Mouse (Mus musculus) kidney, adult 2 months (tissue): ENCODE data around the gene Cd34. TPM values are rescaled to one million over a fixed set of nuclear protein-coding genes. Genes with fewer than 3 reads are reported as not detected.

Experiments
- DNase-seq: peaks from one replicate; pipeline ENCODE4 v3.0.0; 2021
- H3K27ac ChIP-seq: fragments of 200-500 bp; 2 replicates; pipeline ENCODE4 v1.5.1; 2012; ENCODE audit warnings: low read depth, low read length, control low read depth, inconsistent platforms; ENCODE audit not compliant: insufficient read depth
- H3K27me3 ChIP-seq: fragments of 200-500 bp; replicated peaks from 2 replicates; pipeline ENCODE4 v1.6.1; 2012; ENCODE audit warnings: mild to moderate bottlenecking, moderate library complexity, low read length, inconsistent platforms; ENCODE audit not compliant: control insufficient read depth, insufficient read depth
- H3K36me3 ChIP-seq: fragments of 200-500 bp; 2 replicates; pipeline ENCODE4 v1.6.1; 2012; ENCODE audit warnings: mild to moderate bottlenecking, moderate library complexity, low read length, inconsistent platforms; ENCODE audit not compliant: control insufficient read depth, insufficient read depth
- H3K4me1 ChIP-seq: fragments of 200-500 bp; 2 replicates; pipeline ENCODE4 v1.6.1; 2011; ENCODE audit warnings: low read length; ENCODE audit not compliant: control insufficient read depth, insufficient read depth
- H3K4me3 ChIP-seq: fragments of 200-500 bp; 2 replicates; pipeline ENCODE4 v1.5.1; 2011; ENCODE audit warnings: mild to moderate bottlenecking, low read depth, low read length, control low read depth; ENCODE audit not compliant: insufficient read depth
- CTCF ChIP-seq: fragments of 200-500 bp; conservative IDR thresholded peaks from 2 replicates; pipeline ENCODE4 v1.5.1; 2011; ENCODE audit warnings: low read depth, mild to moderate bottlenecking, control low read depth, low read length, moderate library complexity, mixed read lengths; ENCODE audit not compliant: insufficient read depth, insufficient read length
- POLR2A ChIP-seq: fragments of 200-500 bp; IDR thresholded peaks from one replicate; pipeline ENCODE4 v1.6.1; 2011; ENCODE audit warnings: low read depth, low read length, control low read depth
- WGBS: fragments of 180-500 bp; shearing (Covaris S2); methylation state at CpG from one replicate; pipeline ENCODE4 v1.1.7; 2018; 5-methylcytosine and 5-hydroxymethylcytosine counted together
- polyA plus RNA-seq: library from polyadenylated mRNA; depleted of rRNA; stranded (reverse); fragments of >200 nt; gene quantifications from 2 replicates; pipeline ENCODE4 v1.2.3, GENCODE M21; 2012

The Cd34 gene
- polyA plus RNA-seq, 1 experiment: 37.5 TPM

DNA sequence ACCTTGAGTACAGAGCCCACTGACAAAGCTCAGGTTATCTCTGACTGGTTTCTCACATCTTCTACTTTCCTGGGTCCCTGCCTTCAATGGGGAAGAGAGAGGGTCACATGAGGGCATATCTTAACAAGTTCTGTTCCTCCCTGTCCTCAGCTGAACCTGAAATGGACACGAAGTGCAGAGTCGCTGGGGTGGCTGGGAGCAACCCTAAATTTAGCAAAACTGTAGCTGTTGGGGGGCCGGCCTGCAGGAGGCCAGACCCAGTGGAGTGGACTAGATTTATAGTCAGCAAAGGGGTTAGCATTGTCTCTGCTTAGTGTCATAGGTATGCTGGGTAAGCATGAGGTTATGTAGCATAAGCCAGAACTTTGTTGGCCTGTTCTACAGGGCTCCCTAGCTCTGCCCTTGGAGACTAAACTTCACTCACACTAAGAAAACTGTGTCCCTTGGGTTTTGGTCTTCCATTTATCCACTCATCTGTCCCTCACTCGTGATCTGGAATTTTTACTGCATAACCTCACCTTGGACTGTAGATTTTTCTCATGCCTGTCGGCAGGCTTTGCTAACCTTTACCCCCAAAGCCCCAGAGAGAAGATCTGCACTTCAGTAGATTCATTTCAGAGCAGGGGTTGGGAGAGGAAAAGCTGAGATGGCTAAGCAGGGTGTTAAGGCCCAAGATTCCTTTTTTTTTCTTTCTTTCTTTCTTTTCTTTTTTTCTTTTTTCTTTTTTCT is 54.1 kb downstream of the Cd34 start:
- WGBS: 21% methylated on average over 5 of the region's 5 CpGs
- H3K27ac ChIP-seq: peak overlapping the region; percentile 89
- no peaks in the 10 kb centered on the region for H3K36me3 ChIP-seq
- DNase-seq: peak; percentile 74
- no peak for TF ChIP-seq POLR2A
- no peak for TF ChIP-seq CTCF
- H3K27me3 ChIP-seq: no peaks in the 10 kb centered on the region
- peaks cover 46% of the 10 kb centered on the region for H3K4me1 ChIP-seq
- no peak overlapping the region for H3K4me3 ChIP-seq

DNA sequence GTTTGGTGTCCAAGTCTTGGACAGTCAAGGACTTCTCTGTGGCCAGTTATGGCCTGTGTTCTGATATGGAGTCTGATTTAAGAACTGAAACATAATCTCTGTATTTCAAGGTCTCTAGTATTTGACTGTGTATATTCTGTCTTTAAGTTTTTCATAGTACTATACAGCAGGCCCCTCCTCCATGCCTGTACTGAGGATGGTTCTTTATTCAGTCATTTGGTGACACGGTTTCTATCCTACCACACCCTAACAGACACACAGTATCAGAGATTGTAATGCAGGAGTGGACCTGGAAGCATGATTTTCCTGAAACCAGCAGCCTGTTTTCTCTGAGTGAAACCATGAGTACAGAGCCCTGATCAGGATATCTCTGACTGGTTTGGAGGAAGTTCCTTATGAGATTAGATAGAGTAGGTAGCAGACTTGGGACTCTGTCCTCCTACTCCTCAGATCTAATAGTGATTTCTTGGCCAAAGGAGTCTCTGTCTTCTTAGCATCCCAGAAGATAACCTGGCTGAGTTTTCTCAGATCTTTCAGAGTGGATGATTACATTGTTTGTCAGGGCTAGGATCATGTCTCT is 54.9 kb downstream of the Cd34 start:
- DNase-seq: no peak
- WGBS: 57% methylated on average over 1 of the region's 1 CpGs
- TF ChIP-seq CTCF (no peak), POLR2A (no peak)
- H3K27me3 ChIP-seq: no peaks in the 10 kb centered on the region
- H3K4me3 ChIP-seq: no peak overlapping the region
- peaks cover 48% of the 10 kb centered on the region for H3K4me1 ChIP-seq
- peak overlapping the region; percentile 71 for H3K27ac ChIP-seq
- H3K36me3 ChIP-seq: no peaks in the 10 kb centered on the region

DNA sequence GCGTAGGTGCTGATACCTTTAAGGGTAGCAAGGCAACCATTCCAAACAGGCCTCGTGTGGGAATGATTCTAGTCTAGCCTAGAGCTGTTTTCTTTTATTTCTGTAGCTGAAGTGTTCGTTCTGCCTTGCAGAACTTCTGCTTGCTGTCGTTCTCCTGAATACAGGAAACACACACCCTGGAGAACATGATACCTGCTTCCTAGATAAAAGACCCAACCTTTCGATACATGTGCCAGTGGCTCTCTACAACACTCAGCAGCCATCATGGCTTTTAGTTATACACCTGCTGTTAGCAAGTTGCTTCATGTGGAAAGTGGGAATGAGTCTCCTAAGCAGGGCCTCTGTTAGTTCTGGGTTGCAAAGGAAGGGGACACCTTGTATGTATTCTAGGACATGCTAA is 55.6 kb downstream of the Cd34 start:
- H3K27me3 ChIP-seq: no peaks in the 10 kb centered on the region
- H3K36me3 ChIP-seq: no peaks in the 10 kb centered on the region
- peaks cover 48% of the 10 kb centered on the region for H3K4me1 ChIP-seq
- WGBS: 52% methylated on average over 5 of the region's 5 CpGs
- H3K27ac ChIP-seq: peak overlapping the region; percentile 71
- no peak for TF ChIP-seq CTCF
- H3K4me3 ChIP-seq: no peak overlapping the region
- DNase-seq: no peak

DNA sequence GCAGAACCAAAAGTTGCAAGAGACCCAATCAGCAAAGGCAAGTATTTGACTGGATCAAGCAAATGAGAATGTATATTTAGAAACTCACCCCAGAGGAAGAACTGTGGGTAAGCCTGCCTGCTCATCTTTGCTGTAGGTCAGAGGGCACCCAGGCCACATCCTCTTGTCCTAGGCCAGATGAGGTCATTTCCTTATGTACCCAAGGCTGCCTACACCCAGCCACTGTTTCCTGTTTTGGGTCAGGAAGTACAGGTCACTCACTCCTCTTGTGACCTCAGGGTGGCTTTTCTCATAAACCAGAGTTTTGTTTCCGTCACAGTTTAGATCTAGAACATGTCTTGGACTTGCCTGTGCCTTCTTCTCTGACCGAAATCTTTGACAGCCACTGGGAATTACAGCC is 56.6 kb downstream of the Cd34 start:
- no peak for TF ChIP-seq CTCF
- TF ChIP-seq POLR2A: no peak
- 49% methylated on average over 2 of the region's 2 CpGs for WGBS
- peak; percentile 91 for DNase-seq
- H3K27ac ChIP-seq: peak overlapping the region; percentile 71
- H3K27me3 ChIP-seq: no peaks in the 10 kb centered on the region
- H3K36me3 ChIP-seq: no peaks in the 10 kb centered on the region
- peaks cover 48% of the 10 kb centered on the region for H3K4me1 ChIP-seq
- H3K4me3 ChIP-seq: no peak overlapping the region

DNA sequence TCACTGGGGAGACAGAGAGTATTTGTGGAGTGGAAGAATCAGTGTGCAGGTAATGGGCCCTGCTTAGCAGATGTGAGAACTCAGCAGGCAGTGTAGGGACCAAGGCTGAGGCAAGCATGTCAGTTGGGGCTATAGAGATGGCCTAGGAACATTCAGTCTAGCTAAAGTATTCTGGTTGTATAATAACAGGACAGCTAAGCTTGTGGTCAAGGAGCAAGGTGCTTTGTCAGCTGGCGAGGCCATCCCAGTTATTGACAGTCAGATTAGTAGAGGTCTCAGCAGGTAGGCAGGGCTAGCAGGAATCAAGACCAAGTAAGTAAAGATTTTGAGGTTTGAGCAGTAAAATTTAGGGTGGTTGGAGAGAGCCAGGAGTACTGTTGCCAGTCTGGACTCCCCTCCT is 59.8 kb downstream of the Cd34 start:
- peaks cover 21% of the 10 kb centered on the region for H3K4me1 ChIP-seq
- 64% methylated on average over 1 of the region's 1 CpGs for WGBS
- DNase-seq: peak; percentile 81
- no peak for TF ChIP-seq POLR2A
- TF ChIP-seq CTCF: no peak
- no peaks in the 10 kb centered on the region for H3K27me3 ChIP-seq
- no peaks in the 10 kb centered on the region for H3K36me3 ChIP-seq
- peak overlapping the region; percentile 78 for H3K27ac ChIP-seq
- H3K4me3 ChIP-seq: no peak overlapping the region

DNA sequence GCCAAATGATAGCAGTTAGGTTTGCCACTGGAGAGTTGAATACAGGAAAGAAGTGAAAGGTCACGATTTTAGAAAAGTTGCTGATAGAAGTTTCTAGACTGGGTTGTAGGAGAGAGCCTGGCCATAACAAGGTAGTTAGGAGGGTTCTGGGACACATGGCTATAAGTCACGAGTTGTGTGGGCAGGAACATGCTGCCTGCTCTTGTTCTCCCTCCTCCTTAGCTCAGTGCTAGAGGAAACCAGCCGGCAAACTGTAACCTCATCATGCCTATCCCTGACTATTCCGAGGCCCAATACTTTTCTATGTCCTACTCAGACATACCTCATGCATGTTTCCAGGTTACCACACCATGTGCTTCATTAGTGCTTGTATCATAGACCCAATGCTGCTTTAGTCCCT is 64.7 kb downstream of the Cd34 start:
- Histone ChIP-seq H3K27me3 (no peaks in the 10 kb centered on the region), H3K36me3 (no peaks in the 10 kb centered on the region), H3K27ac (no peak overlapping the region), H3K4me3 (no peak overlapping the region), H3K4me1 (peaks cover 13% of the 10 kb centered on the region; the same call in 1 of the 2 replicates)
- WGBS: 70% methylated on average over 4 of the region's 4 CpGs
- no peak for TF ChIP-seq POLR2A
- TF ChIP-seq CTCF: no peak
- no peak for DNase-seq

DNA sequence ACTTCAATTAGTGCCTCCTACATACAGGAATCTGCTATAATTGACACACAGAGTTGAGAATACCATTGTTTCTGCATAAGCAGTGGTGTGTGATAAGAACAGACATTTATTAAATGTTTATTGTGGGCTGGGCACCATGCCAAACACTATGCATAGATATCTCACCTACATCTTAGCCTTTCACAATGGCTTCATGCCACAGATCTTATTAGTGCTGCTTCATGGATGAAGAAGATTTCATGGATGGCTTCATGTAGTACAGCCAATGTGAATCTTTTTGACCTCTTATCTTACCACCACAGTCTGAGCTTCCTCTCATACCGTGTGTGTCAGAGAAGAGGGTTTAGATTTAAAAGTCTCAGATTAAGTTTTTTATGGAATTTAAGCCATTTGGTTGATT is 65.6 kb downstream of the Cd34 start:
- TF ChIP-seq CTCF (no peak), POLR2A (no peak)
- DNase-seq: no peak
- H3K27me3 ChIP-seq: no peaks in the 10 kb centered on the region
- no peaks in the 10 kb centered on the region for H3K36me3 ChIP-seq
- H3K27ac ChIP-seq: no peak overlapping the region
- 66% methylated on average over 1 of the region's 1 CpGs for WGBS
- no peak overlapping the region for H3K4me3 ChIP-seq
- H3K4me1 ChIP-seq: peaks cover 13% of the 10 kb centered on the region; the same call in 1 of the 2 replicates
